Mouse (Mus musculus): Measurements from ENCODE around the gene Ap4b1. TPM values are rescaled to one million over a fixed set of nuclear protein-coding genes. Genes with fewer than 3 reads are reported as not detected.

The Ap4b1 gene
- polyA plus RNA-seq, 1 experiment from 2014 or later: 21.9 TPM

DNA sequence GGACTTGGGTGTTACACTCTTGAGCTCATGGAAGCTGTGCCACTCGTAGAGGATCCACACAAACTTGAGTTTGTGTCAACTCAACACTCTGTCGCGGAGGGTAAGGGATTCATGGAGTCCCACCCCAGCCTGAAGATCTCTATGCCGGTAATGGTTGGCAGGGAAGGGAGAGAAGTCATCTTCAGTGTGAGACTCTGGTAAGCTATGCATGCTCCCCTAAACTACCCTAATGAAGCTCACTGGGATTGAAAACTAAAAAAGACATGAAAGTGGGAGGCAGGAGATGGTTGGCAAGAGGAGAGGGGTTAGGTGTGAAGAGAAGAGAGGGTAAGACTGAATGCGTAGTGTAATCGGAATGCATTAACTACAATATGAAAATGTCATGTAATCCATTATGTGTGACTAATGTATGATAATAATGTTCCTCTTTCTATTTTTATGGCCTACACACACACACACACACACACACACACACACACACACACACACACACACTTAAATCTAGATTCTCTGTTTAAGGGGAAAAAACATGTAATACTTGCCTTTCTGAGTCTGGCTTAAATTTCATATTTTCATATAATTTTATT lies 48.8 kb downstream of the Ap4b1 start:
- WGBS: 91% methylated on average over 6 of the region's 6 CpGs
- Histone ChIP-seq H3K4me2 (no peak overlapping the region), H3K27ac (replicated peaks) (no peak overlapping the region), H3K27me3 (replicated peaks) (no peaks in the 10 kb centered on the region), H3K4me1 (no peaks in the 10 kb centered on the region), H3K4me3 (replicated peaks) (no peak overlapping the region), H3K9me3 (replicated peaks) (no peaks in the 10 kb centered on the region), H3K36me3 (no peaks in the 10 kb centered on the region), H3K9ac (replicated peaks) (no peak overlapping the region)
- no peak for ATAC-seq (ENCODE audit: low FRiP score)

GRCm38 (mm10) chr3:103858881-103859801 lies 49.8 kb downstream of the Ap4b1 start, which contains the start of gene Ptpn22:
TSS of gene Ptpn22 (plus strand) at chr3:103859795.
- Histone ChIP-seq H3K4me3 (replicated peaks) (no peak within 1 kb of the TSS), H3K36me3 (no peaks in the 10 kb centered on the region), H3K27me3 (replicated peaks) (no peaks in the 10 kb centered on the region), H3K9ac (replicated peaks) (no peak within 1 kb of the TSS), H3K27ac (replicated peaks) (no peak within 1 kb of the TSS), H3K4me1 (no peaks in the 10 kb centered on the region), H3K4me2 (no peak within 1 kb of the TSS), H3K9me3 (replicated peaks) (no peaks in the 10 kb centered on the region)
- WGBS: 81% methylated on average over 12 of the region's 12 CpGs
- no peak for ATAC-seq (ENCODE audit: low FRiP score)

DNA sequence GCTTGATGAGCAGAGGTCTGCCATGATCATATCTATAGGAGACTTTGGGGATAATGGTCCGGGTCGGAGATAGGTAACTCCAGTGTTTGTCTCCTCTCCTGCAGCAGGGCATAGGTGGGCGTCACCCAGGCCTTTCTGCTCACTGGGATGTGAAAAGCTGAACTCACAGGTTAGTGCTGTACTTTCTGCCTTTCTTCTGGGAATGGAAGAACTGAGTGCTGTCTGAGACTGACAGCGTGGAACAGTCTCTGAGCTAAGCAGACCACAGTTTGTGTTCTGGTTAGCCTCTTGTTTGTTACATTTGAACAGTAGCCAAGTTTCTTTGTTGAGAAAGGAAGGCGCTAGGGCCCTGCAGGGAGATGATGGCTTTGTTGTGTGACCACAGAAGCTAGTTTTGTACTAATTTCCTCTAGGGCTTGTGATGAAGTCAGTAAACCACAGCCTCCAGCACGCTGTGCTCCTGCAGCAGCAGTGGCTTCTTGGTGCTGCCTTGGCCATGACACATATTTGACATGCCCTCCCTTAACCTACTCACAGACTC lies 50.6 kb downstream of the Ap4b1 start:
- Histone ChIP-seq H3K4me2 (no peak overlapping the region), H3K27ac (replicated peaks) (no peak overlapping the region), H3K9ac (replicated peaks) (no peak overlapping the region), H3K4me1 (no peaks in the 10 kb centered on the region), H3K9me3 (replicated peaks) (no peaks in the 10 kb centered on the region), H3K36me3 (no peaks in the 10 kb centered on the region), H3K4me3 (replicated peaks) (no peak overlapping the region), H3K27me3 (replicated peaks) (no peaks in the 10 kb centered on the region)
- no peak for ATAC-seq (ENCODE audit: low FRiP score)
- WGBS: 64% methylated on average over 6 of the region's 6 CpGs

GRCm38 (mm10) chr3:103862721-103863220 lies 53.5 kb downstream of the Ap4b1 start:
- no peak overlapping the region for H3K27ac ChIP-seq (replicated peaks)
- no peaks in the 10 kb centered on the region for H3K9me3 ChIP-seq (replicated peaks)
- no peaks in the 10 kb centered on the region for H3K4me1 ChIP-seq
- H3K4me2 ChIP-seq: no peak overlapping the region
- no peak overlapping the region for H3K9ac ChIP-seq (replicated peaks)
- H3K36me3 ChIP-seq: no peaks in the 10 kb centered on the region
- WGBS: 80% methylated on average over 4 of the region's 4 CpGs
- H3K4me3 ChIP-seq (replicated peaks): no peak overlapping the region
- no peak for ATAC-seq (ENCODE audit: low FRiP score)
- H3K27me3 ChIP-seq (replicated peaks): no peaks in the 10 kb centered on the region

DNA sequence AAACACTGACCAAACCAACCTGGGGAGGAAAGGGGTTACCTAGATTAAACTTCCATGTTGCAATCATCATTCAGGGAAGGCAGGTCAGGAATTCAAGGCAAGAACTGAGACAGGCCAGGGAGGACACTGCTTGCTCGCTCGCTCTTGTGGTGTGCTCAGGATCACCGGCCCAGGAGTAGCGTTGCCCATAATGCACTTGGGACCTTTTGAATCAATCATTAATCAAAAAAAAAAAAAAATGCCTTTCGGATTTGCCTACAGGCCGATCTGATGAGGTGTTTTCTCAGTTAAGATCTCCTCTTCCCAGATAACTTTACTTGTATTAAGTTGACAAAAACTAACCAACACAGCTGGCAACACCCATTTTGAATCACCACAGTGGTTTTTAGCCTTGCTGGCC lies 54.9 kb downstream of the Ap4b1 start:
- H3K36me3 ChIP-seq: no peaks in the 10 kb centered on the region
- no peak overlapping the region for H3K9ac ChIP-seq (replicated peaks)
- no peaks in the 10 kb centered on the region for H3K4me1 ChIP-seq
- no peaks in the 10 kb centered on the region for H3K27me3 ChIP-seq (replicated peaks)
- ATAC-seq (ENCODE audit: low FRiP score): no peak
- WGBS: 91% methylated on average over 6 of the region's 6 CpGs
- H3K27ac ChIP-seq (replicated peaks): no peak overlapping the region
- no peak overlapping the region for H3K4me3 ChIP-seq (replicated peaks)
- H3K9me3 ChIP-seq (replicated peaks): no peaks in the 10 kb centered on the region
- H3K4me2 ChIP-seq: no peak overlapping the region

GRCm38 (mm10) chr3:103867424-103867971 lies 58.2 kb downstream of the Ap4b1 start:
- no peak for ATAC-seq (ENCODE audit: low FRiP score)
- Histone ChIP-seq H3K9ac (replicated peaks) (no peak overlapping the region), H3K4me1 (no peaks in the 10 kb centered on the region), H3K9me3 (replicated peaks) (no peaks in the 10 kb centered on the region), H3K36me3 (no peaks in the 10 kb centered on the region), H3K27me3 (replicated peaks) (no peaks in the 10 kb centered on the region), H3K4me3 (replicated peaks) (no peak overlapping the region), H3K27ac (replicated peaks) (no peak overlapping the region), H3K4me2 (no peak overlapping the region)
- WGBS: 89% methylated on average over 5 of the region's 5 CpGs

- Histone ChIP-seq H3K9me3 (replicated peaks) (no peaks in the 10 kb centered on the region), H3K4me1 (no peaks in the 10 kb centered on the region), H3K36me3 (no peaks in the 10 kb centered on the region), H3K4me2 (no peak overlapping the region), H3K27ac (replicated peaks) (no peak overlapping the region), H3K27me3 (replicated peaks) (no peaks in the 10 kb centered on the region), H3K9ac (replicated peaks) (no peak overlapping the region), H3K4me3 (replicated peaks) (no peak overlapping the region)
- no peak for ATAC-seq (ENCODE audit: low FRiP score)
- whole genome bisulfite sequencing: 82% methylated on average over 4 of the region's 4 CpGs
Measured at GRCm38 (mm10) chr3:103868008-103868407, 58.7 kb downstream of the Ap4b1 start.

Other genes starting within 250 kb of the Ap4b1 start
- 11.8 and 14.1 TPM in 2 replicates for gene Syt6, start 234.3 kb upstream of the Ap4b1 start, polyA plus RNA-seq (2015; fragmentation: Nextera tagmentation; extraction: Ambion mirVana)
- gene Atg4a-ps, start 163.5 kb upstream of the Ap4b1 start, polyA plus RNA-seq (2015; fragmentation: Nextera tagmentation; extraction: Ambion mirVana): 0.14 and 0.17 TPM in 2 replicates
- gene Olfml3, start 71.5 kb upstream of the Ap4b1 start, polyA plus RNA-seq (2015; fragmentation: Nextera tagmentation; extraction: Ambion mirVana): 15.5 and 20.9 TPM in 2 replicates
- not detected in 2 replicates for gene Gm10964, start 70.2 kb upstream of the Ap4b1 start, polyA plus RNA-seq (2015; fragmentation: Nextera tagmentation; extraction: Ambion mirVana)
- gene Hipk1, start 18.0 kb upstream of the Ap4b1 start, polyA plus RNA-seq (2015; fragmentation: Nextera tagmentation; extraction: Ambion mirVana): 8.6 and 10.2 TPM in 2 replicates
- gene Dclre1b, start 76 bp upstream of the Ap4b1 start, polyA plus RNA-seq (2015; fragmentation: Nextera tagmentation; extraction: Ambion mirVana): 18.5 and 20.6 TPM in 2 replicates
- 0.10 TPM in 1 of 2 replicates, not detected in the other for gene Gm43064, start 53 bp downstream of the Ap4b1 start, polyA plus RNA-seq (2015; fragmentation: Nextera tagmentation; extraction: Ambion mirVana)
- 0.26 and 0.33 TPM in 2 replicates for gene Bcl2l15, start 23.1 kb downstream of the Ap4b1 start, polyA plus RNA-seq (2015; fragmentation: Nextera tagmentation; extraction: Ambion mirVana)
- gene Ptpn22, start 50.3 kb downstream of the Ap4b1 start, polyA plus RNA-seq (2015; fragmentation: Nextera tagmentation; extraction: Ambion mirVana): 0.33 and 5.6 TPM in 2 replicates
- gene Rsbn1, start 104.6 kb downstream of the Ap4b1 start, polyA plus RNA-seq (2015; fragmentation: Nextera tagmentation; extraction: Ambion mirVana): 17.3 and 18.7 TPM in 2 replicates
- 21.8 and 22.8 TPM in 2 replicates for gene Phtf1, start 158.6 kb downstream of the Ap4b1 start, polyA plus RNA-seq (2015; fragmentation: Nextera tagmentation; extraction: Ambion mirVana)